Mouse (Mus musculus) thymus, postnatal 25 days (tissue): Measurements from ENCODE around the gene Lmtk2.
A peak's percentile ranks its signal among the peaks of the same experiment; 100 is the strongest.

Experiments used
- DNase-seq: peaks from one replicate; pipeline ENCODE4 v3.0.0; 2022

Gene Lmtk2

GRCm38 (mm10) chr5:144112574-144113438 lies 12.6 kb downstream of the Lmtk2 start:
- DNase-seq: no peak

GRCm38 (mm10) chr5:144114068-144114467 lies 13.8 kb downstream of the Lmtk2 start:
- no peak for DNase-seq

- DNase-seq: no peak
These were observed 14.9 kb downstream of the Lmtk2 start for GRCm38 (mm10) chr5:144114970-144115627.

- no peak for DNase-seq
These were observed 15.4 kb downstream of the Lmtk2 start for GRCm38 (mm10) chr5:144115628-144115977.

GRCm38 (mm10) chr5:144118271-144118670 lies 18.0 kb downstream of the Lmtk2 start:
- DNase-seq: no peak

GRCm38 (mm10) chr5:144119286-144119685 lies 19.1 kb downstream of the Lmtk2 start:
- DNase-seq: no peak

GRCm38 (mm10) chr5:144121489-144121888 lies 21.3 kb downstream of the Lmtk2 start:
- no peak for DNase-seq

- peak; percentile 39 for DNase-seq
These were observed 25.9 kb downstream of the Lmtk2 start for GRCm38 (mm10) chr5:144125979-144126755.

- no peak for DNase-seq
These were observed 43.3 kb downstream of the Lmtk2 start for GRCm38 (mm10) chr5:144143531-144143930.

GRCm38 (mm10) chr5:144146898-144147297 lies 46.7 kb downstream of the Lmtk2 start:
- DNase-seq: no peak

- DNase-seq: no peak
These were observed 49.3 kb downstream of the Lmtk2 start for GRCm38 (mm10) chr5:144149530-144149929.

- no peak for DNase-seq
These were observed 51.0 kb downstream of the Lmtk2 start for GRCm38 (mm10) chr5:144151270-144151669.

- peak; percentile 62 for DNase-seq
These were observed 54.3 kb downstream of the Lmtk2 start for GRCm38 (mm10) chr5:144154528-144154927.

- DNase-seq: no peak
These were observed 58.4 kb downstream of the Lmtk2 start for GRCm38 (mm10) chr5:144158604-144159003.

- DNase-seq: no peak
These were observed 58.9 kb downstream of the Lmtk2 start for GRCm38 (mm10) chr5:144159137-144159536.

- DNase-seq: peak; percentile 6
These were observed 62.0 kb downstream of the Lmtk2 start for GRCm38 (mm10) chr5:144162080-144162812.

GRCm38 (mm10) chr5:144162813-144163517 lies 62.7 kb downstream of the Lmtk2 start:
- peak; percentile 12 for DNase-seq

- no peak for DNase-seq
These were observed 65.5 kb downstream of the Lmtk2 start for GRCm38 (mm10) chr5:144165756-144166155.

GRCm38 (mm10) chr5:144169275-144169975 lies 69.2 kb downstream of the Lmtk2 start:
- DNase-seq: no peak

GRCm38 (mm10) chr5:144173648-144174047 lies 73.4 kb downstream of the Lmtk2 start:
- DNase-seq: no peak

GRCm38 (mm10) chr5:144178216-144178615 lies 78.0 kb downstream of the Lmtk2 start:
- DNase-seq: no peak
